Mouse (Mus musculus): ENCODE data around the gene Camta1. TPM values are rescaled to one million over a fixed set of nuclear protein-coding genes. Genes with fewer than 3 reads are reported as not detected.

The Camta1 gene
- total RNA-seq, 2 experiments from 2014 or later: 193 to 222 TPM

- intact Hi-C loops (cut with DNase I): loop anchor here (2.0 kb wide), 1 partner anchor 69 kb away; the partner anchor contains the start of gene Dnajc11
- no peak for DNase-seq (ENCODE audit: low spot score in 2 of 2)
Measured at GRCm38 (mm10) chr4:151863511-151863910, 1.8 kb upstream of the Camta1 start.

- DNase-seq (ENCODE audit: low spot score in 2 of 2): no peak
- intact Hi-C loops (cut with DNase I): no loop called here
Measured at GRCm38 (mm10) chr4:151861471-151861805, 238 bp downstream of the Camta1 start.

GRCm38 (mm10) chr4:151860441-151861331 lies 990 bp downstream of the Camta1 start:
- DNase-seq (ENCODE audit: low spot score in 2 of 2): no peak
- intact Hi-C loops (cut with DNase I): no loop called here

GRCm38 (mm10) chr4:151859275-151859674 lies 2.4 kb downstream of the Camta1 start:
- intact Hi-C loops (cut with DNase I): loop anchor here (5.0 kb wide), 2 partner anchors 82 to 252 kb away; no protein-coding TSS in a partner anchor
- no peak for DNase-seq (ENCODE audit: low spot score in 2 of 2)

- intact Hi-C loops (cut with DNase I): loop anchor here (5.0 kb wide), 3 partner anchors 372 to 697 kb away; no protein-coding TSS in a partner anchor
- peak in 1 of 2 experiments; percentile 67 for DNase-seq (ENCODE audit: low spot score in 2 of 2)
Measured at GRCm38 (mm10) chr4:151853949-151854348, 7.7 kb downstream of the Camta1 start.

- DNase-seq (ENCODE audit: low spot score in 2 of 2): no peak
- intact Hi-C loops (cut with DNase I): loop anchor here (5.0 kb wide), 3 partner anchors 369 to 694 kb away; no protein-coding TSS in a partner anchor
Measured at GRCm38 (mm10) chr4:151851179-151851578, 10.5 kb downstream of the Camta1 start.

GRCm38 (mm10) chr4:151842591-151842990 lies 19.1 kb downstream of the Camta1 start:
- intact Hi-C loops (cut with DNase I): no loop called here
- no peak for DNase-seq (ENCODE audit: low spot score in 2 of 2)

GRCm38 (mm10) chr4:151838518-151838917 lies 23.2 kb downstream of the Camta1 start:
- DNase-seq (ENCODE audit: low spot score in 2 of 2): no peak
- intact Hi-C loops (cut with DNase I): no loop called here

GRCm38 (mm10) chr4:151835860-151836259 lies 25.8 kb downstream of the Camta1 start:
- no peak for DNase-seq (ENCODE audit: low spot score in 2 of 2)
- intact Hi-C loops (cut with DNase I): no loop called here

- no peak for DNase-seq (ENCODE audit: low spot score in 2 of 2)
- intact Hi-C loops (cut with DNase I): no loop called here
Measured at GRCm38 (mm10) chr4:151834536-151834935, 27.1 kb downstream of the Camta1 start.

GRCm38 (mm10) chr4:151833940-151834449 lies 27.7 kb downstream of the Camta1 start:
- DNase-seq (ENCODE audit: low spot score in 2 of 2): no peak

GRCm38 (mm10) chr4:151827840-151828239 lies 33.8 kb downstream of the Camta1 start:
- intact Hi-C loops (cut with DNase I): no loop called here
- DNase-seq (ENCODE audit: low spot score in 2 of 2): no peak

More at GRCm38 (mm10) chr4:151833940-151834449, 27.7 kb downstream of the Camta1 start:
- intact Hi-C loops (cut with DNase I): no loop called here

GRCm38 (mm10) chr4:151827356-151827755 lies 34.3 kb downstream of the Camta1 start:
- no peak for DNase-seq (ENCODE audit: low spot score in 2 of 2)
- intact Hi-C loops (cut with DNase I): no loop called here

- intact Hi-C loops (cut with DNase I): no loop called here
- peak in 1 of 2 experiments; percentile 33 for DNase-seq (ENCODE audit: low spot score in 2 of 2)
Measured at GRCm38 (mm10) chr4:151823963-151824362, 37.7 kb downstream of the Camta1 start.

GRCm38 (mm10) chr4:151822986-151823385 lies 38.7 kb downstream of the Camta1 start:
- intact Hi-C loops (cut with DNase I): no loop called here

GRCm38 (mm10) chr4:151817981-151818766 lies 43.5 kb downstream of the Camta1 start:
- DNase-seq (ENCODE audit: low spot score in 2 of 2): no peak
- intact Hi-C loops (cut with DNase I): no loop called here

More at GRCm38 (mm10) chr4:151822986-151823385, 38.7 kb downstream of the Camta1 start:
- DNase-seq (ENCODE audit: low spot score in 2 of 2): no peak

- no peak for DNase-seq (ENCODE audit: low spot score in 2 of 2)
- intact Hi-C loops (cut with DNase I): no loop called here
Measured at GRCm38 (mm10) chr4:151813711-151814110, 48.0 kb downstream of the Camta1 start.

GRCm38 (mm10) chr4:151805685-151806084 lies 56.0 kb downstream of the Camta1 start:
- intact Hi-C loops (cut with DNase I): no loop called here

GRCm38 (mm10) chr4:151805046-151805445 lies 56.6 kb downstream of the Camta1 start:
- DNase-seq (ENCODE audit: low spot score in 2 of 2): no peak
- intact Hi-C loops (cut with DNase I): no loop called here

More at GRCm38 (mm10) chr4:151805685-151806084, 56.0 kb downstream of the Camta1 start:
- DNase-seq (ENCODE audit: low spot score in 2 of 2): no peak

GRCm38 (mm10) chr4:151804208-151804607 lies 57.5 kb downstream of the Camta1 start:
- intact Hi-C loops (cut with DNase I): no loop called here

More at GRCm38 (mm10) chr4:151804208-151804607, 57.5 kb downstream of the Camta1 start:
- DNase-seq (ENCODE audit: low spot score in 2 of 2): no peak
